Mouse (Mus musculus): ENCODE results near the gene Trim26.
"Not testable (repeated sequence)": the region's sequence is repeated elsewhere in the genome, so short reads cannot be mapped to it uniquely, and the experiment has no call there.

Gene Trim26

DNA sequence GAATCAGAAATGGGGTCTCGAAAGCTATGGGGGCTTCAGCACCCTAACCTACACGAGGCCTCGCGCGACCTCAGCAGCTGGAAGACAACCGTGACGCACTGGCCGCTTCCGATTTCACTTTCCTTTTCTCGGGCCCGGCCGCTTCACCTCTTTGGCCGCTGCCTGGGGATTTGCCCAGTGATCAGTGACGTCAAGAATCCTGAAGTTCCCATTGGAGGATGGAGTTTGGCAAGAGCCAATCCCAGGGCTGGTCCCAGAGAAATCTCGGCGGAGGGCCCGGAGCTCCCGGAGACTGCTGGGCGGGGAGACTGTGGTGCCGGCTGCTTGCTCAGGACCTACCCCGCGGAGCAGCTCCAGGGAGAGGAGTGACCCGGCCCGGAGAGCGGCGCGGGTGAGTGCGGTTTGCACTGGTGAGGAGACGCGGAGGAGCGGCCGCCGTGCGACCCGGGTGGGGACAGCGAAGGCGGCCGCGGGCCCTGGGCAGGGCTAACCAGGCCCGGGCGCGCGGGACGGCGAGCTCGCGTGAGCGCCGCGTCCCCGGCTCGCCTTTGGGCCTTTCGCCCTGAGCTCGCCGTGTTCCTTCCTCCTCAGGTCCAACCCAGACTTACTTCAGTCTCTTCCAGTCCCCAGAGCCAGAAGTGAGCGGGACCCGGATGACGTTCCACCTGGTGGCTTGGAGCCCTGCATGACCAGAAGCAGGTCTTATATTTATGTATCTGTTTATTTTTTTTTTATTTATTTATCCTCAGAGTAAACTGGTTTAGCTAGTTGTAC is at the start of gene Trim26:
Gene Trim26, plus strand, starts transcription at position 261 of the 774 bp plus-strand sequence.
- peak; percentile 95 to 97 for DNase-seq (ENCODE audit: low read depth in 1 of 2, low spot score in 2 of 2)

DNA sequence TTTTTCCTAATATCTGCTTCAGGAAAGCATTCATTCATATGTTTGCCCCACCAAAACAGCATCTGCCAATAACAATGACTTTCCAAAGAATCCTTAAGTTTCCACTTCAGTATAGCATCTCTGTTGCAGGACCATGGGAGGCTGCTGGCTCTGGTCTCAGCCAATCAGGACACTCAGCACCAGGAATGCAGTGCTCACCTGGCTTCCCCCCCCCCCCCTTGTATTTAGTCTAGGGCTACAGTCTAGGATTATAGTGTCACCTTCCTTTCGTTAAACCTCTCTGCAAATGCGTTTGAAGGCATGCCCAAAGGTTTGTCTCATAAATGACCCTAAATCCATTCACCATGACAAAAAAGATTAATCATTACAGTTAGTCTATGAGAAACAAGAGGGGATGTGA is 48.6 kb upstream of the Trim26 start:
- DNase-seq (ENCODE audit: low read depth in 1 of 2, low spot score in 2 of 2), result no peak

DNA sequence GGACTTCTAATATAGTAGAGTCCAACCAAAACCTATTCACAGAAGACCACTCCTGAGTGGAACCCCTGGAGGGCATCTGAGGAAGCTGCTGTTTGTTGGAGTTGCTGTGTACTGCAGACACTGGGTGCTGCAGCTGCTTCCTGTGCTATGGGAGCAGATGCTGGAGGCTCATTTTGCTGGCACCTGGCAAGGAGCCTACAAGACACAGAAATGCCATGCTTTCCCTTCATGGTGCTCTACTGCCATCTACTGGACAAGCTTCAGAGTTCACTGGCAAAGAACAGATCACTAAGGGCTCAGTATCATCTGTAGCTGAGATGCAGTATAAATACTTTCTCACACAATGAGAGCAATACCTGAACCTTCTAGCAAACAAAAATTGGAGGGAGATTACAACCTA is 48.1 kb upstream of the Trim26 start:
- not testable (repeated sequence) for DNase-seq (ENCODE audit: low read depth in 1 of 2, low spot score in 2 of 2)

DNA sequence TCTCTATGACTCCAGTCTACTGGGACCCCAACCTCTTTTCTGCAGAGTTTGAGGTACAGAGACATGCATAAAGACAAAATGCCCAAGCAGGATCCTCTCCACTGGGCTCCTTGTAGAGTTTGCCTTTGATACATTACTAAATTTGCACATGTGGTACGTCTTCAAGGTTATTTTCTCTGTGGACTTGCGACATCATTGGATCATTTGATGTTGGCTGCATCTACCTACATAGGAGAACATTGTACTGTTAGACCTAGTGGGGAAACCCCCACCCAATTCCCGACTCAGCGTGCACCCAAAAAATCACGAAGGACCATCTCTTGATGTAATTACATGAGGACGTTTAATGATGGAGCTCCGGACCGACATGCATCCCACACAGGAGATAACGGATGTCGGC is 37.4 kb upstream of the Trim26 start:
- DNase-seq (ENCODE audit: low read depth in 1 of 2, low spot score in 2 of 2), result no peak

DNA sequence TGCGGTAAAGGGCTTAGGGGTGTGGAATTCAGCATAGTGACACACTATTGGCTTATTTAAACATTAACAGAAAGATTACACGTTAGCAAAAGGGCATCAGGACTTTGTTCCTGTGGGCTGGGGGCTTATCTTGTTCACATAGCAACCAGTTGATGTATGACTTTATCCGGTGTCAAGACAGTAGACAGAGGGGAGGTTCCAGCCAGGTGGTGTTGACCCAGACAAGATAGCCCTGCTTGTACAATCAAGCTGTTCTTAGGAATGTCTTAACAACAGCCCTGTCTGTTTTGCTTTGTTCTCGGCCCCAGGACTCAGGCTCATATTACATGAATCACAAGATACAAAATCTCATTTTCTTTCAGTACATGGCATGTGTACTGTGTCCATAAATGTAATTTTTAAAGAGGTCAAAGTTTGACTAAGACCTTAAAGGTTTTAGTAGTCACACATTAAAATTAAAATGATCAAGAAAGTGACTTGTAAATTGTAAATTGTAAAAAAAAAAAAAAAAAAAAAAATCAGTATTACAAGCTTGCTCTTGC is 36.9 kb upstream of the Trim26 start:
- not testable (repeated sequence) for DNase-seq (ENCODE audit: low read depth in 1 of 2, low spot score in 2 of 2)

DNA sequence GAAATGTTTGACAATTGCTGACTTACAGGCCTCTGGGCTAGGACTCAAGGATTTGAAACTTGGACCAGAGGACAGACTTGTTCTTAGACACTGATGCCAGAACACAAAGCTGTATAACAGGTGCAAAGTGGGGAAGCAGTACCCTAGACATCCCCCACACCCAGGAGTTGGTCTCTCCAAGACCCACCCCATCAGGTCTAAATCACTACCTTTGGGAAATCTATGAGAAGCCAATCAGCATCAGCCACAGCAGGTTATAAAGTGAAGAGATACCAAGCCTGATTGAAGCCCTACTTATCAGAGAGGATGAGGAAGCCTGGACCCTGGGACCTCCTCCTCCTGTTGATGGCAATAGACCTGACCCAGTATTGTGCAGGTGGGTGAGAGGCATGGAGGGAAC is 25.1 kb upstream of the Trim26 start, which contains the start of gene H2-M10.6:
Gene H2-M10.6, plus strand, starts transcription at position 301 of the 400 bp plus-strand sequence.
- DNase-seq (ENCODE audit: low read depth in 1 of 2, low spot score in 2 of 2), result no peak

DNA sequence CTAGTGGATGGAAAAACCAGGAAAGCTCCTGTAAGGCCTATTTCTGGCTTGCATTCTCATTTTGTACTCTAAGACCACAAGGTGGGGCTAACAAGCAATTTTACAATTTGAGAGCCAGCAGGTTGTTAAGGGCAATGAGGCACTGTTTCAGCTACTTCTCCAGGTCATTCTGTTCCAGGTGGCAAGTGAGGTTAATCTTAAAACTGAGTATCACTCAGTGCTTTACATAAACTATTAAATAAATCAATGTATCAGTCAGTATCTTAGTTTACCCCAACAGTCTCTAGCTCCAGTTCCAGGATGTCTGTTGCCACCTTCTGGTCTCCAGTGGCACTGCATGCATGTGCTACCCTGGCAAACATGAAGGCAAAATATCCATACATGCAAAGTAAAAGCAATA is 12.9 kb upstream of the Trim26 start:
- DNase-seq (ENCODE audit: low read depth in 1 of 2, low spot score in 2 of 2), result no peak

DNA sequence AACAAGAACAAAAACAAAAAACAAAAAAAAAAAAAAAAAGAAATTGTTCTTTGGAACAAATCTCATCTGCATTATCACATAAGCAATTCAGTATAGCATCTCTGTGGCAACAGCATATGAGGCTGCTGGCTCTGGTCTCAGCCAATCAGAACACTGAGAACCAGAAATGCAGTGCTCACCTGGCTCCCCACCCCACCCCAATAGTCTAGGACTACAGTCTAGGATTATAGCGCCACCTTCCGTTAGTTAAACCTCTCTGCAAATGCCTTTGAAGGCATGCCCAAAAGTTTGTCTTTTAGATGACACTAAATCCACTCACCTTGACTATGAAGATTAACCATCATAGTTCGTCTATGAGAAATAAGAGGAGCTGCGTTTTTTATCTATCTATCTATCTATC is 11.4 kb upstream of the Trim26 start:
- DNase-seq (ENCODE audit: low read depth in 1 of 2, low spot score in 2 of 2), result no peak

DNA sequence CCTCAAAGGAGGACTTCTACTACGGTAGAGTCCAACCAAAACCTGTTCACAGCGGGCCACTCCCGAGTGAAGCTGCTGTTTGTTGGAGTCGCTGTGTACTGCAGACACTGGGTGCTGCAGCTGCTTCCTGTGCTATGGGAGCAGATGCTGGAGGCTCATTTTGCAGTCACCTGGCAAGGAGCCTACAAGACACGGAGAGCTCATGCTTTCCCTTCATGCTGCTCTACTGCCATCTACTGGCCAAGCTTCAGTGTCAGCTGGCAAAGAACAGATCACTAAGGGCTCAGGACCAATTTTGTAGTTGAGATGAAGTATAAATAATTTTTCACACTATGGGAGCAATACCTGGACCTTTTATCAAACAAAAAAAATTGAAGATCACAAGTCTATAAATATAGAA is 10.9 kb upstream of the Trim26 start:
- peak in 1 of 2 experiments; percentile 34 for DNase-seq (ENCODE audit: low read depth in 1 of 2, low spot score in 2 of 2)

DNA sequence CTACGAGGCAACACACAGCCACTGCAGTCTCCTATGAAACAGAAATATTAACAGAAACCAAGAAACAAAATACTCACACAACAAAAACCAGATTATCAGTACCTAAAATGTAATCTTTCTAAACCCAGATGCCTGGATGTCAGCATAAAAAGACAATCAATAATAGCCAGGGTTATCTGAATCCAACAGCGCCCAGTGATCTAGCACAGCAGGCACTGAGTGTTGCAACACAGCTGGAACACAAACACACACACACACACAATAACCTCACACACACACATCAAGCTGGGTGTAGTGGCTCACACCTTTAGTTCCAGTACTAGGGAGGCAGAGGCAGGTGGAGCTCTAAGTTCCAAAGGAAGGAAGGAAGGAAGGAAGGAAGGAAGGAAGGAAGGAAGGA is 8.4 kb upstream of the Trim26 start:
- DNase-seq (ENCODE audit: low read depth in 1 of 2, low spot score in 2 of 2), result no peak

DNA sequence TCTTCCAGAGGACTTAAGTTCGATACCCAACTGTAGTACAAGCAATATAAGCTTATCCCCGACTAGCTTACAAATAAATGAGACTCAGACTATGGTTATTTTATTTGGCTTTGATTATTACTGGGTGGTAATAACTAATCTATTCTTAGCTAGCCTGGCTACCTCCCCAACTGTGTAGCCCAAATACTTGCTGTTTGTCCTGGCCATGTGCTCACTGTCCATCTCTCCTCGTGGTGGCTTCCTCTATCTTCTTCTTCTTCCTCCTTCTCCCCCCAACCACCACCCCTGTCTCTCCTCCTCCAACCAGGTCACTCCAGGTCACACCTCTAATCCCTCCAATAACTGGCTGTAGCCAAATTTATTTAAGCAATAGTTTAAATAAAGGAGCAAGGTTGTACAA is 6.5 kb upstream of the Trim26 start:
- no peak for DNase-seq (ENCODE audit: low read depth in 1 of 2, low spot score in 2 of 2)

DNA sequence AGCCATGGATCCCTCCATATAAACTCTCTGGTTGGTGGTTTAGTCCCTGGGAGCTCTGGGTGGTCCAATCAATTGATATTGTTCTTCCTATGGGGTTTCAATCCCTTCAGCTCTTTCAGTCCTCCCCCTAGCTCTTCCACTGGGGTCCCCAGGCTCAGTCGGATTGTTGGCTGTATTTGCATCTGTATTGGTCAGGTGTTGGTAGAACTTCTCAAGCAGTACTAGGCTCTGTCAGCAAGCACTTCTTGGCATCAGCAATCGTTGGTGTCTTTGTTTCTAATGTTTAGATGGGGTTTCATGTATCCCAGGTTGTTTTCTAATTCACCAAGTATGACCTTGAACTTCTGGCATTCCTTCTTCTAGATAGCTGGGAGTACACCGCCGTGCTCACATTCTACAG is 4.2 kb upstream of the Trim26 start:
- no peak for DNase-seq (ENCODE audit: low read depth in 1 of 2, low spot score in 2 of 2)

DNA sequence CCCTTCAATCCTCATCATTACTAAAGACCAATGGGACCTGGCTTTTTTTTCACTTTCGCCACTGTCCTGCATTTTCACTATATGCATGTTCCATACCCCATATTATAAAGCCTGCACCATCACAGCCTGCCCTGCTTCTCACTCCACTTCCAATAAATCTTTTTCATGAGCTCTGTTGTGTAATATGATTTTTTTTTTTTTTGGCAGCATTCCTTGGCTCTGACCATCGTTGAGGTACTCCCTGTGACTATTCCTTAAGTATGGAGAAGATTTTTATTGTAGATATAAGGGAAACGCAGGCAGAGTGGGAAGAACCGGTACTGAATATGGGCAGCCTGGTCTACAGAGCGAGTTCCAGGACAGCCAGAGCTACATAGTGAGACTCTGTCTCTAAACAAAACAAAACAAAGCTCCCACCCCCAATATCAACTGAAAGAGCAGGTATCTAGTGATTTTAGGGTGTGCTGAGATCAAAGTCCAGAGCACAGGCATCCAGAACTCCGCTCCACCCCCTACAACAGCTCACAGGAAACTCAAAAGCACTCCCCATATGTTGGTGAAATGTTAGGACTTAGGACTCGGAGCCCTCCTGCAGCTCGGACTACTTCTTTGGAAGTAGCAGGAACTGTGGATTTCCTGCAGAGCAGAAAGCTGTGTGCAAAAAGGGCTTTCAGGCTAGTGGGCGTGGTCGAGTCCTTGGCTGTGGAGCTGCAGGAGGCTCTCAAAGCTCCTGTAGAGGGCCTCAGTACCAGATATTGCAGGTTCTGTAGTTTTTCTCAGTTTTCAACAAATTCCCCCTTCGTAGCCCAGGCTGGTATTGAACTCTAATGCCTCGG is 1.1 kb upstream of the Trim26 start:
- peak; percentile 10 to 30 for DNase-seq (ENCODE audit: low read depth in 1 of 2, low spot score in 2 of 2)

DNA sequence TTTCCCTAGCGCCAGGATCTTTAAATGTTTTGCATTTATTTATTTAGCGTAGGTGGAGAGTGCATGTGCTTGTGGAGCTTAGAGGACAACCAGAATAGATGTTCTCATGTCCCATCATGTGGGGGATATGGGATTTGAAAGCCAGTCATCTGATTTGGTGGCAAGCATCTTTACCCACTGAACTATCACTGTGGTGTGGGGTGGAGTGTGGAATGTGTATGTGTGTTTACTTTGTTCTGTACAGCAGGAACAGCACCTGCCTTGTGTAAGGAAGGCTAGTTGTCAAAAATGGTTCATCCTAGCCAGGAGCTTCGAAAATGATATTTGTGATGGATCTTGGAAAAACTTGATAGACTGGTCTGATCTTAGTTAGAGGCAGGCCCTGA is 514 bp upstream of the Trim26 start:
- DNase-seq (ENCODE audit: low read depth in 1 of 2, low spot score in 2 of 2), result no peak

DNA sequence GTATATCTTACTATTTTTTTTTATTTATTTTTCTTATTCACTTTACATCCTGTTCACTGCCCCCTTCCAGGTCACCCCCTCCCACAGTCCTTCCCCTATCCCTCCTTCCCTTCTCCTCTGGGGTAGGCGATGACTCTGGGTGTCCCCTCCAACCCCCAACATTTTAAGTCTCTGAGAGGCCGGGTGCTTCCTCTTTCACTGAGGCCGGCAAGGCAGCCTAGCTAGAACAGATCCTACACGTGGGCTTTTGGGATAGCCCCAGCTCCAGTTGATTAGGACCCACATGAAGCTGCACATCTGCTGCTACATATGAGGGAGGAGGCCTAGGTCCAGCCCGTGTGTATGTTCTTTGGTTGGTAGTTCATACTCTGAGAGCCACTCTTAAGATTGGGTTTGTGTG is 2.1 kb downstream of the Trim26 start:
- DNase-seq (ENCODE audit: low read depth in 1 of 2, low spot score in 2 of 2), result no peak

DNA sequence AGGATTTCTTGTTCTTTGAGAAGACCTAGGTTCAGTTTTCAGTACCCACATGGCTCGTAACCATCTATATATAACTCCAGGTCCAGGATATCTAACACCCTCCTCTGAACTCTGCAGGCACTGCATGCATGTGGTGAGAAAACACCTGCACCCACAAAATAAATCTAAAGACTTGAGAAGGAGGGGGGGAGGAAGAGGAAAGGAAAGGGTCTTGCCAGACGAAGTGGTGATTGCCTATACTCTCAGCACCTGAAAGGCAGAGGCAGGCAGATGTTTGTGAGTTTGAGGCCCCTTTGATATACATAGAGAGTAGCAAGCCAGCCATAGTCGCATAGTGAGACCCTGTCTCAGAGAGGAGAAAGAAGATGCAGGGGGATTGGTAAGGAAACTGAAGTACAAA is 3.0 kb downstream of the Trim26 start:
- DNase-seq (ENCODE audit: low read depth in 1 of 2, low spot score in 2 of 2), result no peak

DNA sequence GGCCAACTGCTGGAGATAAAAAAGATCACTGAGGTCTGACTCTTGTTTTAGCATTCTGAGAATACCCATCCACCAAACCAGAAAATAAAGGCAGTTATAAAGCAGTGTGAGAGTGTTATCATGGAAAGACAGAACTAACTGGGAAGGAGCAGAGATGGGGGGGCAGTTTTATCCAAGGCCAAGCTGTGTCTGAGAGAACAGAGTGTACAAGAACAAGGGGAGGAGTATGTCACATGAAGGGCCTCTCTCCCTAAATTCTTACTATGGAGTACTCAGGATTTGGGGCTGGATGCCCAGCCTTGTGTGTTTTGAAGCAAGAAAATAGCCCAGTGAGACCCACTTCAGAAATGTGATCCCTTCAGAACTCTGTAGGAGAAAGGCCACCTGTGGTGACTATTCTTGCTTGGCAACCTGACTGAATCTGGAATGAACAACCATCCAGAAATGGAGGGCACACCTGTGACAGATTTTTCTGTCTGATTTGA is 4.1 kb downstream of the Trim26 start:
- no peak for DNase-seq (ENCODE audit: low read depth in 1 of 2, low spot score in 2 of 2)

DNA sequence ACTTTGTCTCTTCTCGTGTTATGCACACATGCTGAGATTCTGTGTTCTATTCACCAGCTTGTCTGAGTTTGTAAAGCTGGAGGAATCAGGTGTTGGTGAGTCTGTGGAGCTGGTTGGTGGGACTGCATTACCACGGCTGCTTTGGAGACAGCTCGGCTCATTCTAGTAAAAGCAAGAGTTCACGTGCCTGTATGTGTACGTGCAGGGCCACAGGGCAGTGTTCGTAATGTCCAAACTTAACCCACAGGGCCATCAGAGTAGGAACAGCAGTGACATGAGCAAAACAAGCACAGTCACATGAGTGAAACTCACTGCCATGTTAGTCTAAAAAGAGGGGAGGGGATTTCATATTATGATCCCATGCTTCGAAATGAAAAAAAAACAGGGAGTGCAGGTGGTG is 6.8 kb downstream of the Trim26 start:
- DNase-seq (ENCODE audit: low read depth in 1 of 2, low spot score in 2 of 2), result no peak

DNA sequence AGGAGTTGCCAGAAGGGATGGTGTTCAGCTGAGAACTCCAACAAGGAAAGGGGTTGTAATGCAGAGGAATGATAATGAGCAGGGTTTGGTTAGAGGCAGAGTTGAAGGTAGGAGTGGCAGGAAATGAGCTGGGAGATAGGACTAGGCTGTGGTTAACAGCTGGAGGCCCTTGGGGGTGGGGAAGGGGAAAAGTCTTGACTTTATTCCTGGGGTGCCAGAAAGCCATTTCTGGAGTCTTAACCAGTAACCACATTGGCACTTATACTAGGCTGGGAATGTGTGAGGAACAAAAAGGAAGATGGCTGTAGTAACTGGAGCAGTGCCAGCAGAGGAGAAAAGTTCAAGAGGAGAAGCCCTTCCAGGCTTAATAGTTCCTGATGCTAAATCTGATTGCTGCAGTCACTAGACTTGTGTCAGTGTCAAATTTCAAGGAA is 7.4 kb downstream of the Trim26 start:
- no peak for DNase-seq (ENCODE audit: low read depth in 1 of 2, low spot score in 2 of 2)

DNA sequence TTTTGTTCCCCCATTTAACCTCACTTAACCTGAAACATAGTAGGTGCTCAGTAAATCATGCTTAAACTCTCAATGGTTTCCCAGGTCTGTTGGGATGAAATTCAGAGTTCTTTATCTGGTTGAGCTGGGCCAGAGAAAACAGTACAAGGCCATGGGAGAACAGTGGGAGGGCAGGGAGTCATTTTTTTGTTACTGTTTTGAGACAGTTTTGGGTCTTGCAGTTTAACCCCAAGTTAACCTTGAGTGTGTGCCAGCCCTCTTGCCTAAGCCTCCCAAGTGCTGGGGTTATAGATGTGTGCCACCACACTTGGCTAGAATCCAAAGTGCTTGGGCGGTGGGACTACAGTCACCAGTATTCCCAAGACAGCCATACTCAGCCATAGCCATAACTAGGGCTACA is 7.8 kb downstream of the Trim26 start:
- no peak for DNase-seq (ENCODE audit: low read depth in 1 of 2, low spot score in 2 of 2)

DNA sequence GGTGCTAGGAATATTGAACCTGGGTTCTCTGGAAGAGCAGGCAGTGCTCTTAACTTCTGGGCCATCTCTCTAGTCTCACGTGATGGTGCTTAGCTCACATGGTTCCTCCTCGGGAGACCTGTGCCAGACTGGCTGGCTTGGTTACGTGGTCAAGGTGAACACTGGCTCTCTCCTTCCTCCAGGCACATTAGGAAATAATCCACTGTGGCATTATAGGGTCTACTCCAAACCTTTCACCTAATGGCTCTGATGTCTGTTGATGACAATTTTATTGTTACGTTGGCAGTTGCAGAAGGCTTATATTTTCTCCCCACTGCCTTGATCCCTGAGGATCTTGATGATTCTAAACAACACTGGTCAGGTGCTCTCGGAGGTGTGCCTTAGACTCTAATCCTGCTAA is 12.0 kb downstream of the Trim26 start:
- DNase-seq (ENCODE audit: low read depth in 1 of 2, low spot score in 2 of 2), result no peak

DNA sequence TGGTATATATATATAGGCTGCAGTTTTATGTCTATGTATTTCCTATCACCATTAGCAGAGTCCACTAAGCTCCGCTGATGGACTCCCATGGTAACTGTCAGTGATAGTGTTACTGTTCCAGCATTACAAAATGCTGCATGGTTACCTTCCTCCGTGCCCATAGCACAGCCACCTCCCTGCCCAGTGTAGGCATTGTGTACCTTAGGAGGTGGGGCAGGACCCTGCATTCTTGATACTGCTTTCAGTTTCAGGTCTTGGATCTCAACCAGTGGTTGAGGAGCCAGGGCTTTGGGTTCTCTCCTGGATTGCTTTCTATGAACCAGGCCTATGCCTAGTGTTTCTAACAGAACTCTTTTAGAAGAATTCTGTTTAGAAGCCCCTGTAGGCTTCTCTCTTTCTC is 13.1 kb downstream of the Trim26 start:
- no peak for DNase-seq (ENCODE audit: low read depth in 1 of 2, low spot score in 2 of 2)

All from monocyte, adult 2 months (primary cell).